Mouse (Mus musculus): Measurements from ENCODE around the gene Copz1.

Gene Copz1

DNA sequence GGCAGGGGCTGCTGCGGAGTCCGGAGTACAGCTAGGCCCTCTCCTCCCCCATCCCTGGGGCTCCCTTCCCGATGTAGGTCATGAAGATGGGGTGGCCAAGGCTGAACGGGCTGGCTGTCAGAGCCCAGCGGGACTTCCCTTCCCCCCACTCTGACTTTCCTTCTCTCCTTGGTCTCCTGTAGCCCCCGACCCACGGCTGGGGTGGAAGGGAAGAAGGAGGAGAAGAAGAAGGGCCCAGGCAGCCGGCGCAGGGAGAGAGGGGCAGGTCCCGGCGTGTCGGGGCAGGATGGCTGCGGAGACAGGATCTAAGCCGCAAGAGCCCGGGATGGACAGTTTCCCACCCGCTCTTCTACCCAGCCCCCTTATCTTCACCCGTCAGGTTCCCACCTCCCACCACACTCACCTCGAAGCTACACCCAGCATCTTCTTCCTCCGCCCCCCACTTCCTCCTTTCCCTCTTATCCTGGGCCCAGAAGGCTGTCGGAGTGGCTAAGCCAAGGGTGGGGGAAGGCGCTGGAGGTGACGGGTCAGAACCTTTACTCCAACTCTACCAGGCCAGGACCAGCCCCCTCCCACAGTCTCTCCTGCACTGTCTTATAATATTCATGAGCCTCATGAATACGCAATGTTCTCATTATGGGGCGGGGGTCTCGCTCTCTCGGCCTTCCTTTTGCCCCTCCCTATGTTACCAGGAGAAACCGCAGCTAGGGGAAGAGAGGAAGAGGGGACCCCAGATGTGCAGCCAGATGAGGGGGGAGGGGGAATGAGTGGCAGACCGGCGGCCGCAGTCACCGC, 66.8 kb downstream of the Copz1 start:
- DNase-seq (ENCODE audit: low spot score), result no peak

DNA sequence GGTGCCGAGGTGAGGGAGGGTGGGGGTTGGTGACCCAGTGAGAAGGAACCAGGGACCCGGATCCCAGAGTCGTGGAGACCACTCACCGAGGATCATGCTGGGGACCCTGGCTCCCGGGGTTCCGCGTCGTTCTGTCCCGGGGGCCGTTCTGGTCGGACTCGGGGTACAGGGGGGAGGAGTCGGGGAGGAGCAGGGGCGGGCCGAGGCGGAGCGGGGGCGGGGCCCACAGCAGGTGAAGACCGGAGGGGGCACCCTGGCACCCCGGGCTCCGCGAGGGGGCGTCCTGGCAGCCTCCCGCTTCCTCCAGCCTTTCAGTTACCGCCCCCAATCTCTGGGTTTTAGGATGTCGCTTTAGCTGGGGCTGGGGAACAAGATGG, 67.4 kb downstream of the Copz1 start, which contains the start of gene Zfp385a:
Zfp385a (minus strand) TSS at position 133 of the 377 bp plus-strand sequence.
- peak; percentile 52 for DNase-seq (ENCODE audit: low spot score)

DNA sequence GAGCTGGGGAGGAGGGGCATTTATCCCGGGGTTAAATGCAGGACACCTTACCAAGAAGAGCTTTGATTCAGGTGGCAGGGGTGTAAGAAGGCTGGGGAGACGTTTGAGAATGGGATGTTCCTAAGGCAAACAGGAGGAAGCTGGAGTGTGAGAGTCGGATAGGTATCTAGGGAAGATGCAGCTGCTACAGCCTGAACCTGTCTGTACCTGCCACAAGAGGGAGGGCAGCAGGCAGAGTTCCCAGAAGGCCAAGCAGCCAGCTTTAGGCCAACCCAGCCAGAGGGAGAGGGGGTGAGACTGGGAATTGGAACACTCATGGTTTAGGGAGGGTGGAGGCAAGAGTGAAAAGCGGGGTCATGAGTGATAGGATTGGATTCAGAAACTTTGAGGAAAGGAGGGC, 68.3 kb downstream of the Copz1 start:
- DNase-seq (ENCODE audit: low spot score), result no peak

DNA sequence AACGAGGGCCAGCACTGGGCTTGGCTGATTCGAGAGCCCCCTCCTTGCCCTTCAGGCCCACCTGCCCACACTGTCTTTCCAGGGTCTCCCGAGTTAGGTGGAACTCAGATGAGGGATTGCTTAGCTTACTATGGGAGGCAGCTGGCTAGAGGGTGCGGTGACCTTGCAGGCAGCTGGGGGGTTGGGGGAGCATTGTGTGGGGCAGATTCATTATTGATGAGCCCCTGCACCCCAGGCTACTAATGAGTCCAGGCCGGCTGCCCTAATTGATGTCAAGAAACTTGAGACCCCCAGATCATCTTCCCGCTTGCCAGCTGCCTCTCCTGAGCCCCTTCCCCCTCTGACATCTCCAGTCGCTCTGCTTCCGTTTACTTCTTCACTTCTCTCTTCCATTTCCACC, 69.0 kb downstream of the Copz1 start:
- DNase-seq (ENCODE audit: low spot score), result no peak

DNA sequence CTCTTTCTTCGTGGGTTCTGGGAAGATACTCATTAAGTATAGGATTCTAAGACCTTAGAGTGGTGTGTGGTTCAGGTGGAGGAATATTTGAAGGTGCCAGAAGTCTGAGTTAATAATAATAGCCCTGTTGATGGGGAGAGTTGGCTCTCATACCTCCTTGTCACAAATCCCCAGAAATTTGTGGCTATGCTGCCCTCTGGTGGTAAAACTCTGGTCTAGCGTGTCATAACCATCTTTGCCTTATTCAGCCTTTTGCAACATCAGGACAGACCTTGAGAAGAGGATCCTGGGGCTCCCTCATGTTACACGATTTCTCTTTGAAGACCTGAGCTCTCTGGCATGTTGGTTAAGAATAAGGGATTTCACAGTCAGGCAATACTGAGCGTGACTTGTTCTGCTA, 69.9 kb downstream of the Copz1 start:
- peak; percentile 60 for DNase-seq (ENCODE audit: low spot score)

DNA sequence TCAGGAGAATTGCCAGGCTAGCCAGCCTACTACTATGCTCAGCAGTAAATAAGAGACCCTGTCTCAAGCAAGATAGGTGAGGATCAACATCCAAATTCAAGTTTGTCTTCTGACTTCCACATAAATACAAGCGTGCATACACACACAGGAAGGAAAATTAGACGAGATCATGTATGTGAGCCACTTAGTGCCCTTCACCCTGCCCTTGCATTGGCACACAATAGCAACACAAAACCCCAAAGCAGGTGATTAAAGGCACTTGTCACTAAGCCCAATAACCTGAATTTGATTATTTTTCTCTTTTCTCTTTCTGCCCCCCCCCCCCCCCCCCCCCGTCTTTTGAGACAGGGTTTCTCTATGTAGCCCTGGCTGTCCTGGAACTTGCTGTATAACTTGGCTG, 70.5 kb downstream of the Copz1 start:
- DNase-seq (ENCODE audit: low spot score), result no peak

DNA sequence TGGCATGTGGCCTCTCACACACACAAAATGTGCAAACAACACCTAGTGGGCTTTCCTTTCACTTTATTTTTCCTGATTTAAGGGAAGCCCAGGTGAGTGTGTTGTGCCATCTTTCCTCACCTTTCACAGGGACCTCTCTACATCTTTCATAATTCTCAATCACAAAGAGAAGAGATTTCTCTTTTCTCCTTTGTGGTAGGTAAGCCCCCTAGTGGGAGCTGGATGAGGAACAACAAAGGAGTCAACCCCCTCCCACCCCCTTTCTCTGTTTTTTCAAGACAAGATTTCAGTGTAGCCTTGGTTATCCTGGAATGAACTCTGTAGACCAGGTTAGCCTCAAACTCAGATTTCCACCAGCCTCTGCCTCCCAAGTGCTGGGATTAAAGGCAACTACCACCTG, 71.0 kb downstream of the Copz1 start:
- no peak for DNase-seq (ENCODE audit: low spot score)

DNA sequence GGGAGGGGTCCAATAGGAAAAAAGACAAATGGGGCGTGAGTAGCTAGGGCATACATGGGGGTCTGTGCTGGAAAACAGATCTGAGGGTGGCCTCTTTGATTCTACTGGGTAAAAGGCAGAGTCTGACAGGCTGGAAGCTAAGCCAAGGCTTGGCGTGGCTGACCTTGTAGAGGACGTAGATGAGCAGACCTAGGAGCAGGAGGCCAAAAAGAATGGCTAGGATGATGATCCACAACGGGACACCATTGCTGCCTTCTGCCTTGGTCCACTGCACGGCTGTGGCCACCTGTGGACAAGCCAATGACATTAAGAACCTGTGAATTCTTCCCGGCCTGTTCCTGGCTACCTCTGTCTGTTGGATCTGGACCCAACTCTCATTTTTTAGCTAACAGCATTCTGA, 73.3 kb downstream of the Copz1 start:
- no peak for DNase-seq (ENCODE audit: low spot score)

DNA sequence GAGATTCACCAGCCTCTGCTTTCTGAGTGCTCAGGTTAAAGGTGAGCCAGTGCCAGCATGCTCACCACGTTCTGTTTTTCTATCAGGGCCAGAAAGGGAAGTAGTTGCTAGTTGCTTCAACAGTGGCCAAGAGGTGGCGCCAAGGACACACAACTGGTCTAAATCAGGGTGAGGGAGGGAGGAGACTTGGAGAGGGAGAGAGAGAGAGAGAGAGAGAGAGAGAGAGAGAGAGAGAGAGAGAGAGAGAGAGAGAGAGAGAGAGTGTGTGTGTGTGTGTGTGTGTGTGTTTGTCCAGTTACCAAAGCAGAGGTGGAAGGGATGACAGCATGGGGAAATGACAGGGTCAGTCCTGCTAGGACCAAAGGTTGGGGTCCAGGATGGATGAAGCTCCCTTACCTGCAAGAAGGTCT, 74.8 kb downstream of the Copz1 start:
- DNase-seq (ENCODE audit: low spot score), result no peak

Data from urinary bladder, postnatal 25 days (tissue).